Mouse (Mus musculus) ES-Bruce4 (cell line): Measurements from ENCODE around the gene Dct. TPM values are rescaled to one million over a fixed set of nuclear protein-coding genes. Genes with fewer than 3 reads are reported as not detected.

Experiments
- H3K27ac ChIP-seq: 2 replicates; pipeline ENCODE4 v1.5.1; 2012; ENCODE audit warnings: low read length, inconsistent platforms; ENCODE audit not compliant: insufficient read depth
- H3K27me3 ChIP-seq: 2 replicates; pipeline ENCODE4 v1.6.1; 2012; ENCODE audit warnings: mild to moderate bottlenecking, low read length, inconsistent platforms; ENCODE audit not compliant: control insufficient read depth, poor library complexity, insufficient read depth, severe bottlenecking
- H3K36me3 ChIP-seq: 2 replicates; pipeline ENCODE4 v1.6.1; 2012; ENCODE audit warnings: inconsistent platforms, mild to moderate bottlenecking, low read length, moderate library complexity; ENCODE audit not compliant: control insufficient read depth, poor library complexity, insufficient read depth, severe bottlenecking
- H3K4me1 ChIP-seq: one replicate; pipeline ENCODE4 v1.8.1; 2011; ENCODE audit warnings: low read length; ENCODE audit not compliant: control insufficient read depth, insufficient read depth
- H3K4me3 ChIP-seq: 2 replicates; pipeline ENCODE4 v1.5.1; 2011; ENCODE audit warnings: low read depth, mild to moderate bottlenecking, low read length
- H3K9ac ChIP-seq: 2 replicates; pipeline ENCODE4 v1.6.1; 2012; ENCODE audit warnings: low read depth, mild to moderate bottlenecking, inconsistent platforms; ENCODE audit not compliant: poor library complexity, severe bottlenecking
- H3K9me3 ChIP-seq: replicated peaks from 2 replicates; pipeline ENCODE4 v1.6.1; 2012; ENCODE audit warnings: mild to moderate bottlenecking, low read length, inconsistent platforms; ENCODE audit not compliant: control insufficient read depth, poor library complexity, insufficient read depth, severe bottlenecking
- CTCF ChIP-seq: IDR thresholded peaks from one replicate; pipeline ENCODE4 v1.8.1; 2011; ENCODE audit warnings: low read depth, low read length
- EP300 ChIP-seq: IDR thresholded peaks from 2 replicates; pipeline ENCODE4 v1.6.1; 2011; ENCODE audit warnings: low read depth, low read length; ENCODE audit not compliant: insufficient read depth
- POLR2A ChIP-seq: IDR thresholded peaks from one replicate; pipeline ENCODE4 v1.8.1; 2011; ENCODE audit warnings: low read length; ENCODE audit not compliant: insufficient read depth
- polyA plus RNA-seq: library from polyadenylated mRNA; stranded (reverse); fragments of >200 nt; gene quantifications from 2 replicates; pipeline ENCODE4 v1.2.4, GENCODE M21; 2011; ENCODE audit warnings: low read depth; ENCODE audit not compliant: missing spikeins, insufficient read depth, insufficient read length

The Dct gene
- polyA plus RNA-seq, 1 experiment = not detected

DNA sequence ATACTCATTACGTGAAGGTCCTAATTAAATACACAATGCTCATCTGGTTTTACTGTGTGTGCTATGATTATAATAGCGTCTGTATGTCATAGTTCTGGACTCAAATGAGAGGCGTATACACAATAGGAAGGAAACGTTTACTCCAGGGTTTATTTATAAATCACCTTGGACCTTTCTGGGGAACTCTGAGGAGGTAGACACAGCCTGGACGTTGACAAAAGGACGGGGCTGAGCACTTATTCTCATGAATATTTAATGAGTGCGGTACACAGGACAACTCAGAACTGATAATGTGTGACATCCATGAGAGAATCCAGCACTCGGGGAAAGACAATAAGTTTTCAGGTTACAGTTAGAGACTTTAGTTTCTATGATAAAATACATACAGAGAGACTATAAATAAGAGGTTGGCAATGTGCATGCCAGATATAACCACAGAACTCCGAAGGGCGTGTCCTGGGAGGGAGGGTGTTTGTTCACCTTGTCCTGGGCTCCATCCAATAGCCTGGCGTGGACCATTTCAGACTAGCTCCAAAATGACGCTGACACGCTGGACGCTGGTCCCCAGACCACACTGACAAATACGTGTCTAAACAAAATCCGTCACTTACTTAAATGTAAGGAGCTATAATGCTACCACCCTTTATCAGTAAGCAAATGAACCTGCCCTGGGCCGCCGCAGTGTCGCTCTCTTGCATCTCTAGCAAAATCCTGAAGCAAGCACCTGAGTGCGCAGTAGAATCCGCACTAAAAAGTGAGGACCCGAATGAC is 36.6 kb upstream of the Dct start:
- peak overlapping the region; percentile 49 for H3K9ac ChIP-seq
- H3K27me3 ChIP-seq = no peaks in the 10 kb centered on the region

DNA sequence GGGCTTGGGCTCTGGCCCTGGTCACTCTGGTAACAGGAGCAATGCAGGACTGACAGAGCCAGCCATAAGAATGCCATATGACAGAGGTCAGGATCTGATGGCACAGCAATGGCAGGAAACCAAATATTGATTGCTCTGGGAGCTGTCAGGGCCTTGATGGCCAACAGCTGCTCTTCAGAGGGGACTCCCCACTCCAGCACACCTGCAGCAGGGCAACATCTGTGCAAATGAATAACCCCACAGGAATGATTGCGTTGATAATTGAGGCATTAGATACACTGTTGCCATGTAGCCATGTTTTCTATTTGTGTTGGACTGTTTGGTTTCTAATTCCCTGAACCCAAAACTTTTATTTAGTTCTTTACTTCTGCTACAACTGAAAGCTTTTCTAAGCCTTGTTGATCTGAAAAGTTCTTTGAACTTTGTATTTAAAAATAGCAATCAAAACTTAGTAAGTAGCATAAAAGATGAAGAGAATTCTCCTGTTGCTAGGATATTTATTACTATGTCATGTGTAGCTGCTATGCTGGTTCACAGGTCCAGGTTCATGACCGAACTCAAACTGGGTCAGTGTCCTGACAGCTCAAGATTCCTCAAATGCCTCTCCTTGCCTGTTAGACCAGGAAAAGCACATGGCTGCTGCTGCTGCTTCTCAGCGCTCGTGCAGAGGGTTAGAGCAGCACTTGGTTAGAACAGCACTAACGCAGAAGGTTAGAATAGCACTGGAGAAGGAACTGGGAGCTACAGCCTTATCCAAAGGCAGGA is 34.4 kb upstream of the Dct start:
- TF ChIP-seq CTCF (no peak), POLR2A (no peak), EP300 (no peak)
- no peaks in the 10 kb centered on the region for H3K9me3 ChIP-seq

More for the DNA sequence above, 36.6 kb upstream of the Dct start:
- TF ChIP-seq EP300 (no peak), CTCF (no peak), POLR2A (no peak)
- Histone ChIP-seq H3K9me3 (no peaks in the 10 kb centered on the region), H3K4me1 (no peaks in the 10 kb centered on the region), H3K4me3 (peak overlapping the region; percentile 89), H3K27ac (no peak overlapping the region), H3K36me3 (no peaks in the 10 kb centered on the region)

DNA sequence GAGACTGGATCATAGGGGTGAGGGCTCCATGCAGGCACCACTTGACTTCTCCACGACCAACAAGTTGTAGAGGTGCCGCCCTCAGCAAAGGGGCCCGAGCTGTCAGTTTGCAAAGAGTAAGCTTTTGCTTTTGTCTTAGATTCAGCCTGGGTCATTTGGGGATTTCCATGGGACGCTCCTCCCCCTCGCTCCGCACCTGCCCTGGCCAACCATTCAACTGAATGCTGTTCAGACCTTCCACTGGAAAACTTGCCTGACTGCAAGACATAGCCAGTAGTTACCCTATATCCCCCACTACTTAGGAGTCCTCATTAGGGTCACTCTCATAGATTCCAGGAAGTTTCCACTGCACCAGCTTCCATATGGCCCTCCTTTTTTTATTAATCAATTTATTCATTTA is 31.8 kb upstream of the Dct start:
- H3K9me3 ChIP-seq = no peaks in the 10 kb centered on the region
- no peak overlapping the region for H3K9ac ChIP-seq
- H3K36me3 ChIP-seq = no peaks in the 10 kb centered on the region
- H3K4me1 ChIP-seq = no peaks in the 10 kb centered on the region
- no peak for TF ChIP-seq EP300
- no peak for TF ChIP-seq POLR2A
- no peaks in the 10 kb centered on the region for H3K27me3 ChIP-seq
- H3K27ac ChIP-seq = no peak overlapping the region
- H3K4me3 ChIP-seq = no peak overlapping the region

More for the DNA sequence above, 34.4 kb upstream of the Dct start:
- no peaks in the 10 kb centered on the region for H3K36me3 ChIP-seq
- no peak overlapping the region for H3K4me3 ChIP-seq
- no peak overlapping the region for H3K9ac ChIP-seq
- no peak overlapping the region for H3K27ac ChIP-seq
- H3K4me1 ChIP-seq = no peaks in the 10 kb centered on the region
- no peaks in the 10 kb centered on the region for H3K27me3 ChIP-seq

DNA sequence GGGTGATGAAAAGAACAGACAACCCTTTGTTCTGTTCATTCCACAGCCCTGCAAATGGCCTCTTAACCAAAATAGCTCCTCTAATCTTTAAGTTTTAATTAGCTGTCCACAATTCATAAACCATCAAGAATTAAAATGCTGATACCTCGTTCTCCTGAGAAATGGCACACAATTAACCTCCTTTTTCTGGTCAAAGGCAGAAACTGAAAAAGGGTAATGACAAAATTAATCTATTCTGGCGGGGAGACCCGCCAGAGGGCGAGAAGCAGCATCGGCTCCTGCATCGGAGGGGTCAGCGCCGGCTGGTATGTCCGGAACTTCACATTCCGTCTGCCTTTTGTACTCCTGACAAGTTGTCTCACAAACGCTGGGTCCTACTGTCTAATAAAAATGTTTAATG is 28.6 kb upstream of the Dct start:
- Histone ChIP-seq H3K4me3 (no peak overlapping the region), H3K4me1 (no peaks in the 10 kb centered on the region), H3K9me3 (no peaks in the 10 kb centered on the region), H3K27me3 (no peaks in the 10 kb centered on the region), H3K36me3 (no peaks in the 10 kb centered on the region), H3K27ac (no peak overlapping the region), H3K9ac (no peak overlapping the region)
- TF ChIP-seq EP300 (no peak), POLR2A (no peak), CTCF (no peak)

DNA sequence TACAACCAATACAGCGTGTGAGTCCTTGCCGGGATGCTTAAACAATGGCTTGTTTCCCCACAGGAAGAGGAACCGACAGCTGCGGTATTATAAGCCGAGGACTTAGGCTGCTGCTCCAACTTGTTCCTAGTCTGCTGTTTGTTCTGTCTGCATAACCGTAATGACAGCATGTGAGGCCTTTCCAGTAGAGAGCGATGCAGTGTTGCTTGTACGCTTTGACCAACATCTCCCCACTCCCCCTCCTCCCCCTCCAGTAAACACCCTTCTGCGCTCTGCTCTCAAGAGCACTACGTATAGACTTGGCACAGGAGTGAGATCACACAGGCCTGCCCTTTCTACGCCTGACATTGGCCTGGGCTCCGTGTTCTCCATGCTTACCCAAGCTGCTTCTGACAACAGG is 18.1 kb upstream of the Dct start:
- TF ChIP-seq POLR2A (no peak), CTCF (no peak), EP300 (no peak)
- Histone ChIP-seq H3K9me3 (no peaks in the 10 kb centered on the region), H3K36me3 (no peaks in the 10 kb centered on the region), H3K4me3 (no peak overlapping the region), H3K9ac (no peak overlapping the region), H3K4me1 (no peaks in the 10 kb centered on the region), H3K27me3 (no peaks in the 10 kb centered on the region), H3K27ac (no peak overlapping the region)
